Mouse (Mus musculus) 3134 (cell line): Measurements from ENCODE around the gene AK157302.

ENCODE experiments used
- DNase-seq: peaks from one replicate; pipeline ENCODE4 v3.0.0-alpha.2; 2011; ENCODE audit warnings: low spot score; ENCODE audit not compliant: insufficient read length; ENCODE audit errors: extremely low read depth

The AK157302 gene

DNA sequence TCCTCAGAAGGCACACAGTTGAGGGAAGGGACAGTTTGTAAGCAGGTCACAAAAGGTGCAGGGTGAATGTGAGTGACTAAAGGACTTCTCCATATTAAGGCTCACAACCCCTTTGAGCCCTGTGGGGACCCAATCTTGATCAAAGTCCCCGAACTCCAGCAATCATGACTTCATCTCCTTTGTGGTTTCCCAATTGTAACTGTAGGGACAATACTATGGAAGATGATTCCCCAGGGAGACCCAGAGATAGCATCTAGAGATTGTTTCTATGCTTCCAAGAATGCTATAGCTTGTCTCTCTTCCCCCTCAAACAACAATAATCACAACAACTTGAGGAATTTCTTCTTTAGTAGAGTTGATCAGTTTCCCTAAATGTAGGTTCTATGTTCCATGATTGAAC lies 47.7 kb downstream of the AK157302 start, which contains the start of gene Olfr1366:
Gene Olfr1366, minus strand, starts transcription at position 101 of the 400 bp plus-strand sequence.
- DNase-seq: no peak
